Mouse (Mus musculus) forebrain, embryonic 14.5 days (tissue): ENCODE measurements at regions not wholly inside any gene's neighbourhood (a gene's known extent, or its start where the extent isn't known, plus 50 kb on each side); places are given as distances from the start of the nearest gene placed in this dataset.

Experiments used
- ATAC-seq: fragments of 200-750 bp; cut with Nextera tagmentation; 2 replicates; pipeline ENCODE4 v1.8.0; 2017; ENCODE audit warnings: mild to moderate bottlenecking, moderate library complexity
- DNase-seq: peaks from one replicate; pipeline ENCODE4 v3.0.0-alpha.2; 2015; ENCODE audit warnings: low spot score
- H3K27ac ChIP-seq: fragments of 300-500 bp; sonication (generic); 2 replicates; pipeline ENCODE4 v1.5.1; 2014; ENCODE audit warnings: low read depth, mild to moderate bottlenecking, control low read depth, low read length, moderate library complexity
- H3K27me3 ChIP-seq: fragments of 300-500 bp; sonication (generic); replicated peaks from 2 replicates; pipeline ENCODE4 v1.6.1; 2014; ENCODE audit warnings: low read length, control low read depth, mixed read lengths; ENCODE audit not compliant: control insufficient read depth, insufficient read depth
- H3K36me3 ChIP-seq: fragments of 300-500 bp; sonication (generic); 2 replicates; pipeline ENCODE4 v1.6.1; 2014; ENCODE audit warnings: low read length, control low read depth; ENCODE audit not compliant: control insufficient read depth, insufficient read depth
- H3K4me1 ChIP-seq: fragments of 300-500 bp; sonication (generic); 2 replicates; pipeline ENCODE4 v1.6.1; 2014; ENCODE audit warnings: antibody characterized with exemption, low read length, control low read depth; ENCODE audit not compliant: control insufficient read depth, insufficient read depth
- H3K4me2 ChIP-seq: fragments of 300-500 bp; sonication (generic); 2 replicates; pipeline ENCODE4 v1.6.1; 2014; ENCODE audit warnings: mild to moderate bottlenecking, control low read depth, low read length
- H3K4me3 ChIP-seq: fragments of 300-500 bp; sonication (generic); 2 replicates; pipeline ENCODE4 v1.5.1; 2014; ENCODE audit warnings: low read depth, low read length, control low read depth
- H3K9ac ChIP-seq: fragments of 300-500 bp; sonication (generic); 2 replicates; pipeline ENCODE4 v1.6.1; 2014; ENCODE audit warnings: mild to moderate bottlenecking, low read length, control low read depth, moderate library complexity
- H3K9me3 ChIP-seq: fragments of 300-500 bp; sonication (generic); replicated peaks from 2 replicates; pipeline ENCODE4 v1.6.1; 2016; ENCODE audit warnings: low read length, control low read depth, mixed read lengths; ENCODE audit not compliant: control insufficient read depth
- WGBS: fragments of 180-500 bp; shearing (Covaris S2); extraction: QIAGEN DNeasy Blood & Tissue Kit; methylation state at CpG from one replicate; pipeline ENCODE4 v1.1.7; 2014; 5-methylcytosine and 5-hydroxymethylcytosine counted together

- Histone ChIP-seq H3K4me3 (no peak overlapping the region), H3K27me3 (no peaks in the 10 kb centered on the region), H3K4me2 (no peak overlapping the region), H3K4me1 (no peaks in the 10 kb centered on the region), H3K36me3 (no peaks in the 10 kb centered on the region), H3K9ac (no peak overlapping the region), H3K9me3 (no peaks in the 10 kb centered on the region), H3K27ac (no peak overlapping the region)
- no peak for ATAC-seq
- 52% methylated on average over 3 of the region's 3 CpGs for WGBS
- peak; percentile 28 for DNase-seq
Measured at GRCm38 (mm10) chr14:58598867-58599266, 528.5 kb downstream of the Fgf9 start.

- H3K27ac ChIP-seq, result no peak overlapping the region
- no peak for ATAC-seq
- WGBS, result 26% methylated on average over 2 of the region's 2 CpGs
- no peaks in the 10 kb centered on the region for H3K9me3 ChIP-seq
- no peak for DNase-seq
- no peaks in the 10 kb centered on the region for H3K4me1 ChIP-seq
- H3K4me2 ChIP-seq, result no peak overlapping the region
- H3K4me3 ChIP-seq, result no peak overlapping the region
- no peaks in the 10 kb centered on the region for H3K36me3 ChIP-seq
- H3K27me3 ChIP-seq, result no peaks in the 10 kb centered on the region
- H3K9ac ChIP-seq, result no peak overlapping the region
Measured at GRCm38 (mm10) chr14:58597810-58598209, 527.5 kb downstream of the Fgf9 start.

DNA sequence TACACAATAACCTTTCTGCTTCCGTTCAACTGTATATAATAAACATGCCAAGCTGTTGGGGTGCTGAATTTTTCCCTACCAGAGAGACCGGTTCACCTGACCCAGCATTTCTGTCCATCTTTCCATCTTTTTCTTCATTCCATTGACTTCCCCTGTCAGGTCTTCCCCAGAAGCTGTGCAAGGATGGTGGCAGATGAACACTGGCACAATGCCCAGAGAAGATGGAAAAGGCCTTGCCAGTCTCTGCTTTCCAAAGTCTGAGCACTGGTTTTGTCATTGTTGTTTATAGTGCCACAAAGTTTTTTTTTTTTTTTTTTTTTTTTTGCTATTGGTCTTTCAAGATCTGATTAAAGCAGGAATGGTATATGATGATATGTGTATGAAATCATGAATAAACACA lies 526.6 kb downstream of the Fgf9 start:
- H3K4me3 ChIP-seq, result no peak overlapping the region
- H3K9me3 ChIP-seq, result no peaks in the 10 kb centered on the region
- H3K36me3 ChIP-seq, result no peaks in the 10 kb centered on the region
- H3K27me3 ChIP-seq, result no peaks in the 10 kb centered on the region
- H3K9ac ChIP-seq, result no peak overlapping the region
- H3K4me2 ChIP-seq, result no peak overlapping the region
- 95% methylated on average over 2 of the region's 2 CpGs for WGBS
- DNase-seq (peak; percentile 14), ATAC-seq (no peak)
- H3K4me1 ChIP-seq, result no peaks in the 10 kb centered on the region
- H3K27ac ChIP-seq, result no peak overlapping the region

DNA sequence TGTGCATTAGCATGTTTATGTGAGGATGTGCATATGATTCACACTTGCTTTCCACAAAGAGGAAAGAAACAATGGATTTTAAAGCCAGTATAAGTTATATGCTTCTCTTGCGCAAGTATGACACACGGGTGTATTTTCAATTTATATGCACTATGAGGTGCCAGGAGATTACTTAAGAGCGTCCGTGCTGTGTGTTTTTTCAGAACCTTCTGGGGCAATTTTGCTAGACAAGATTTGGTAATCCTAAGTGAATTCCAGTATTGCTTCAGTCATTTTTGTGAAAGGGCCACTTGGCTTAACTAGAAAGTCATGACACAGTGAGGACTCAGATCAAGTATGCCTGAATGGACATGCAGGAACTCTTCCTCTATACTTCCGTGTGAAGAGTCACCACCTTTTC lies 511.5 kb downstream of the Fgf9 start:
- 96% methylated on average over 5 of the region's 5 CpGs for WGBS
- Histone ChIP-seq H3K4me3 (no peak overlapping the region), H3K27ac (no peak overlapping the region), H3K36me3 (no peaks in the 10 kb centered on the region), H3K9me3 (no peaks in the 10 kb centered on the region), H3K4me1 (no peaks in the 10 kb centered on the region), H3K9ac (no peak overlapping the region), H3K4me2 (no peak overlapping the region), H3K27me3 (no peaks in the 10 kb centered on the region)
- ATAC-seq (no peak), DNase-seq (no peak)

GRCm38 (mm10) chr14:58570021-58570420 lies 499.7 kb downstream of the Fgf9 start:
- peak; percentile 17 for DNase-seq
- ATAC-seq, result no peak
- no peak overlapping the region for H3K27ac ChIP-seq
- no peak overlapping the region for H3K4me2 ChIP-seq
- no peaks in the 10 kb centered on the region for H3K27me3 ChIP-seq
- H3K4me1 ChIP-seq, result no peaks in the 10 kb centered on the region
- H3K9me3 ChIP-seq, result no peaks in the 10 kb centered on the region
- H3K4me3 ChIP-seq, result no peak overlapping the region
- no peaks in the 10 kb centered on the region for H3K36me3 ChIP-seq
- WGBS, result 84% methylated on average over 2 of the region's 2 CpGs
- no peak overlapping the region for H3K9ac ChIP-seq

DNA sequence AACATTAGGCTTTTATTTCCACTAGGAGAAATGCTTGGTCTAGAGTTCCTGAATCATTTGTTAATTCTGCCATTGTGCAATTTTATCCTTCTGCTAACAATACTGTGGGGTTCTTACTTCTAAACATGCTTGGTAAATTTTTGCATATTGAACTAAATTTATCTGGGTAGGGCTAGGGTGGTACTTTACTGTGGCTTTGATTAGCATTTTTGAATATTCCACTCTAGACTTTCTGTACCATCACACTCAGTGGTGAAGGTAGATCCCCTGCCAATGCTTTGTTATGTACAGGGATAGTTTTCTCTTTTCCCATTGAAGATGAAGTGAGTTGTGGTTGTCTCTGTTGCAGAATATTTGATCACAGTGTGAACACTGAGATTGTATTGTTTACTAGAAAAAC lies 497.1 kb downstream of the Fgf9 start:
- H3K4me2 ChIP-seq, result no peak overlapping the region
- no peaks in the 10 kb centered on the region for H3K27me3 ChIP-seq
- no peak overlapping the region for H3K27ac ChIP-seq
- ATAC-seq (no peak), DNase-seq (no peak)
- H3K4me1 ChIP-seq, result no peaks in the 10 kb centered on the region
- no peaks in the 10 kb centered on the region for H3K9me3 ChIP-seq
- H3K36me3 ChIP-seq, result no peaks in the 10 kb centered on the region
- H3K9ac ChIP-seq, result no peak overlapping the region
- H3K4me3 ChIP-seq, result no peak overlapping the region

DNA sequence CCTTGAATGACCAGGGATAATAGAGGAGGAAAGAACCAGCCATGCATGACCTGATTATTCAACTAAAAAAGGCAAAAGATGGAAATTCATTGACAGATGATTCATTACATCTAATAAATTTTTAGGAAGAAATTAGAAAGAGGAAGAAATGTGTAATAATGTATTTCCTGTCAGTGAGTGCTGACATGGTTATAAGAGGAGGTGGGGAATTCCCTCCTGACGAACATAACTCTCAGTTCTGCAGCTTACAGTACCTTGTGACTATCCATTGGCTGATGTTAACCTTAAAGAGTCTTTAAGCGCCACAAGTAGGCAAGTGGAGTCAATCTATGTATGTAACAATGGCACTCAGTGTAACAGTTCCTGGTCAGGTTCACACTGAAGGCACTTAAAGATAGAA lies 492.7 kb downstream of the Fgf9 start:
- no peak overlapping the region for H3K4me3 ChIP-seq
- no peak overlapping the region for H3K9ac ChIP-seq
- H3K36me3 ChIP-seq, result no peaks in the 10 kb centered on the region
- no peak for ATAC-seq
- H3K9me3 ChIP-seq, result no peaks in the 10 kb centered on the region
- no peaks in the 10 kb centered on the region for H3K27me3 ChIP-seq
- H3K4me1 ChIP-seq, result no peaks in the 10 kb centered on the region
- no peak for DNase-seq
- 85% methylated on average over 2 of the region's 2 CpGs for WGBS
- no peak overlapping the region for H3K27ac ChIP-seq
- H3K4me2 ChIP-seq, result no peak overlapping the region

DNA sequence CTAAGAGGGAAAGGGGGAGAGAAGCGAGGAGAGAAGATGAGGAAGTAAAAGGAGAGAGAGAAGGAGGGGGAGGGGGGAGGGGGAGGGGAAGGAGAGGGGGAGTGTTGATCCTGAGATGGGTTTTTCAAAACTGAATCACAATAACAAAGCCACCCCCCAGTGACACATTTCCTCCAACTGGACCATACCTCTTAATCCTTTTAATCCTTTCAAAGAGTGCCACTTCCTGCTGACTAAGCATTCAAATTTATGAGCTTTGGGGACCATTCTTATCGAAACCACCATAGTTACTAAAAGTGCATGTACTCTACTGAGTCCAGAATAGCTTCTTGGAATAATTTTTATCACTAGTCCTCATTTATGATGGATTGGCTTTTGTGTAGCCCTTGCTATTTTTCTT lies 480.4 kb downstream of the Fgf9 start:
- Histone ChIP-seq H3K4me2 (no peak overlapping the region), H3K36me3 (no peaks in the 10 kb centered on the region), H3K27me3 (no peaks in the 10 kb centered on the region), H3K27ac (no peak overlapping the region), H3K4me3 (no peak overlapping the region), H3K9me3 (no peaks in the 10 kb centered on the region), H3K4me1 (no peaks in the 10 kb centered on the region), H3K9ac (no peak overlapping the region)
- no peak for DNase-seq
- WGBS, result 18% methylated on average over 2 of the region's 2 CpGs
- ATAC-seq, result no peak

- H3K4me1 ChIP-seq, result no peaks in the 10 kb centered on the region
- no peaks in the 10 kb centered on the region for H3K36me3 ChIP-seq
- no peaks in the 10 kb centered on the region for H3K9me3 ChIP-seq
- H3K9ac ChIP-seq, result no peak overlapping the region
- ATAC-seq (no peak), DNase-seq (no peak)
- 7% methylated on average over 5 of the region's 5 CpGs for WGBS
- no peaks in the 10 kb centered on the region for H3K27me3 ChIP-seq
- H3K4me3 ChIP-seq, result no peak overlapping the region
- no peak overlapping the region for H3K4me2 ChIP-seq
- no peak overlapping the region for H3K27ac ChIP-seq
Measured at GRCm38 (mm10) chr14:58545778-58546177, 475.4 kb downstream of the Fgf9 start.
